Mouse (Mus musculus) embryonic facial prominence, embryonic 14.5 days (tissue): ENCODE measurements around the gene D630039A03Rik. TPM values are rescaled to one million over a fixed set of nuclear protein-coding genes. Genes with fewer than 3 reads are reported as not detected.

Source experiments
- ATAC-seq: fragments of 200-750 bp; cut with Nextera tagmentation; 2 replicates; pipeline ENCODE4 v1.8.0; 2017; ENCODE audit warnings: low read depth, moderate number of reproducible peaks, moderate TSS enrichment
- DNase-seq: peaks from one replicate; pipeline ENCODE4 v3.0.0-alpha.2; 2015; ENCODE audit warnings: low spot score
- H3K27ac ChIP-seq: fragments of 300-500 bp; sonication (generic); replicated peaks from 2 replicates; pipeline ENCODE4 v1.5.1; 2014; ENCODE audit warnings: low read depth, mild to moderate bottlenecking, low read length, moderate library complexity
- H3K27me3 ChIP-seq: fragments of 300-500 bp; sonication (generic); replicated peaks from 2 replicates; pipeline ENCODE4 v1.6.1; 2014; ENCODE audit warnings: low read length; ENCODE audit not compliant: control insufficient read depth, insufficient read depth
- H3K36me3 ChIP-seq: fragments of 300-500 bp; sonication (generic); 2 replicates; pipeline ENCODE4 v1.6.1; 2014; ENCODE audit warnings: low read length, mixed read lengths; ENCODE audit not compliant: control insufficient read depth, insufficient read depth
- H3K4me1 ChIP-seq: fragments of 300-500 bp; sonication (generic); 2 replicates; pipeline ENCODE4 v1.6.1; 2014; ENCODE audit warnings: antibody characterized with exemption, low read length; ENCODE audit not compliant: control insufficient read depth, insufficient read depth
- H3K4me2 ChIP-seq: fragments of 300-500 bp; sonication (generic); 2 replicates; pipeline ENCODE4 v1.6.1; 2014; ENCODE audit warnings: low read depth, mild to moderate bottlenecking, low read length, moderate library complexity, mixed read lengths
- H3K4me3 ChIP-seq: fragments of 300-500 bp; sonication (generic); 2 replicates; pipeline ENCODE4 v1.5.1; 2014; ENCODE audit warnings: low read depth, mild to moderate bottlenecking, low read length
- H3K9ac ChIP-seq: fragments of 300-500 bp; sonication (generic); 2 replicates; pipeline ENCODE4 v1.6.1; 2014; ENCODE audit warnings: low read depth, mild to moderate bottlenecking, low read length, moderate library complexity, mixed read lengths
- H3K9me3 ChIP-seq: fragments of 300-500 bp; sonication (generic); 2 replicates; pipeline ENCODE4 v1.6.1; 2016; ENCODE audit warnings: low read length; ENCODE audit not compliant: control insufficient read depth
- WGBS: fragments of 180-500 bp; shearing (Covaris S2); extraction: QIAGEN DNeasy Blood & Tissue Kit; methylation state at CpG from one replicate; pipeline ENCODE4 v1.1.7; 2014; 5-methylcytosine and 5-hydroxymethylcytosine counted together
- polyA plus RNA-seq: library from polyadenylated mRNA; unstranded; fragments of >200 nt; fragmentation: Nextera tagmentation; extraction: Ambion mirVana; gene quantifications from 2 replicates; pipeline ENCODE4 v1.2.1, GENCODE M21; 2014

The D630039A03Rik gene
- polyA plus RNA-seq, 1 experiment from 2014 or later = 0.19 TPM

- Histone ChIP-seq H3K9ac (no peak overlapping the region), H3K27ac (no peak overlapping the region), H3K9me3 (no peaks in the 10 kb centered on the region), H3K4me2 (no peak overlapping the region), H3K4me1 (no peaks in the 10 kb centered on the region), H3K4me3 (no peak overlapping the region), H3K36me3 (peaks cover 29% of the 10 kb centered on the region), H3K27me3 (no peaks in the 10 kb centered on the region)
- DNase-seq (no peak), ATAC-seq (no peak)
- WGBS = 84% methylated on average over 4 of the region's 4 CpGs
These were observed 24.5 kb upstream of the D630039A03Rik start for GRCm38 (mm10) chr4:57940631-57941030.

GRCm38 (mm10) chr4:57937292-57937691, 21.2 kb upstream of the D630039A03Rik start:
- H3K9me3 ChIP-seq = peaks cover 4% of the 10 kb centered on the region; the same call in 1 of the 2 replicates
- no peak for ATAC-seq
- whole genome bisulfite sequencing = 77% methylated on average over 6 of the region's 6 CpGs
- H3K9ac ChIP-seq = no peak overlapping the region
- H3K36me3 ChIP-seq = 0 out of 2 replicates have a peak, but pooled peaks cover 4% of the 10 kb centered on the region
- H3K27ac ChIP-seq = no peak overlapping the region
- no peak overlapping the region for H3K4me3 ChIP-seq
- no peak overlapping the region for H3K4me2 ChIP-seq
- no peaks in the 10 kb centered on the region for H3K27me3 ChIP-seq
- no peaks in the 10 kb centered on the region for H3K4me1 ChIP-seq
- no peak for DNase-seq

- Histone ChIP-seq H3K9ac (no peak overlapping the region), H3K4me3 (no peak overlapping the region), H3K4me2 (no peak overlapping the region), H3K36me3 (no peaks in the 10 kb centered on the region), H3K27me3 (no peaks in the 10 kb centered on the region), H3K9me3 (peaks cover 4% of the 10 kb centered on the region; the same call in 1 of the 2 replicates), H3K27ac (no peak overlapping the region), H3K4me1 (no peaks in the 10 kb centered on the region)
- ATAC-seq = no peak
- whole genome bisulfite sequencing = 69% methylated on average over 5 of the region's 5 CpGs
- no peak for DNase-seq
These were observed 18.1 kb upstream of the D630039A03Rik start for GRCm38 (mm10) chr4:57934181-57934580.

GRCm38 (mm10) chr4:57930559-57931170, 14.6 kb upstream of the D630039A03Rik start:
- H3K4me3 ChIP-seq = no peak overlapping the region
- no peak overlapping the region for H3K4me2 ChIP-seq
- no peak overlapping the region for H3K9ac ChIP-seq
- no peaks in the 10 kb centered on the region for H3K27me3 ChIP-seq
- DNase-seq (no peak), ATAC-seq (no peak)
- no peaks in the 10 kb centered on the region for H3K36me3 ChIP-seq
- no peaks in the 10 kb centered on the region for H3K4me1 ChIP-seq
- peaks cover 4% of the 10 kb centered on the region; the same call in 1 of the 2 replicates for H3K9me3 ChIP-seq
- 73% methylated on average over 5 of the region's 5 CpGs for WGBS
- no peak overlapping the region for H3K27ac ChIP-seq

- WGBS = 25% methylated on average over 3 of the region's 3 CpGs
- Histone ChIP-seq H3K9ac (no peak overlapping the region), H3K27ac (no peak overlapping the region), H3K4me3 (no peak overlapping the region), H3K9me3 (peaks cover under 1% of the 10 kb centered on the region; the same call in 1 of the 2 replicates), H3K36me3 (no peaks in the 10 kb centered on the region), H3K27me3 (no peaks in the 10 kb centered on the region), H3K4me1 (no peaks in the 10 kb centered on the region), H3K4me2 (no peak overlapping the region)
- DNase-seq = peak; percentile 82
- ATAC-seq = peak; percentile 15; the same call in 1 of the 2 replicates
These were observed 11.5 kb upstream of the D630039A03Rik start for GRCm38 (mm10) chr4:57927464-57928205.

GRCm38 (mm10) chr4:57924556-57925071, 8.5 kb upstream of the D630039A03Rik start:
- no peak for ATAC-seq
- Histone ChIP-seq H3K4me2 (no peak overlapping the region), H3K27me3 (no peaks in the 10 kb centered on the region), H3K9ac (no peak overlapping the region), H3K4me3 (no peak overlapping the region), H3K9me3 (no peaks in the 10 kb centered on the region), H3K27ac (no peak overlapping the region), H3K36me3 (no peaks in the 10 kb centered on the region), H3K4me1 (0 out of 2 replicates have a peak, but pooled peaks cover 5% of the 10 kb centered on the region)
- no peak for DNase-seq
- WGBS = 68% methylated on average over 6 of the region's 6 CpGs

- DNase-seq = no peak
- H3K36me3 ChIP-seq = no peaks in the 10 kb centered on the region
- no peak for ATAC-seq
- no peak overlapping the region for H3K4me3 ChIP-seq
- 64% methylated on average over 5 of the region's 5 CpGs for WGBS
- 0 out of 2 replicates have a peak, but pooled peaks cover 6% of the 10 kb centered on the region for H3K4me1 ChIP-seq
- H3K27ac ChIP-seq = no peak overlapping the region
- H3K9ac ChIP-seq = no peak overlapping the region
- no peak overlapping the region for H3K4me2 ChIP-seq
- no peaks in the 10 kb centered on the region for H3K9me3 ChIP-seq
- no peaks in the 10 kb centered on the region for H3K27me3 ChIP-seq
These were observed 6.1 kb upstream of the D630039A03Rik start for GRCm38 (mm10) chr4:57922171-57922570.

- Histone ChIP-seq H3K4me2 (no peak overlapping the region), H3K27ac (no peak overlapping the region), H3K9ac (no peak overlapping the region), H3K27me3 (no peaks in the 10 kb centered on the region), H3K4me1 (peaks cover 20% of the 10 kb centered on the region), H3K9me3 (no peaks in the 10 kb centered on the region), H3K4me3 (no peak overlapping the region), H3K36me3 (no peaks in the 10 kb centered on the region)
- no peak for DNase-seq
- no peak for ATAC-seq
- 90% methylated on average over 1 of the region's 1 CpGs for WGBS
These were observed 4.4 kb upstream of the D630039A03Rik start for GRCm38 (mm10) chr4:57920522-57920921.
